35 mouse cellular contexts compared by ENCODE assay signal in the genomic region with DNA sequence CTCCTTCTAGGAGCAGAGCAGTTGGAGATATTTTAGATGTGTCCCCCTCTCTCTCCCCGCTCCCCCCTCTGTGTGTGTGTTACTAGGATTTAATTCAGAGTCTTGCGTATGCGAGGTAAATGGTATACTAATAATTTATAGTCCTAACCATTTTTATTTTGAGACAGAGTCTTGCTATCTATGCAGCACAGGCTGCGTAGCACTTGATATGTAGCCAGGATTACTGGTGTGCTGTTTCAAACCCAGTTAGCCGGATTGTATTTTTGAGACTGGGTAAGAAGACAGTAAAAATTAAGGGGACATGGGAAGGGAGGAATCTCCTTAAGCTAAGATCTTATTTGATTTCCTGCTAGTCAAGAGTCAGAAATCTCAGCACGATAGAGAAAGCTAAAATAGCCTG.
"Had no signal": no experiment of that assay in that cellular context is flagged by ENCODE, and none has a peak within 500 bp of the region (broad histone marks: within the 10 kb centered on the region; RNA-seq: fewer than 3 reads in every experiment).

No protein-coding gene starts in this region.

- DNase-seq: heart, postnatal 10 days; heart, postnatal 14 days; heart, postnatal 36 days; heart, postnatal 4 days; kidney, adult 11 months; kidney, adult 18-20 months; kidney, adult 2 months; kidney, adult 8-10 months; kidney, adult 9 months; kidney, postnatal 10 days; kidney, postnatal 14 days; kidney, postnatal 25 days; kidney, postnatal 36 days; kidney, postnatal 4 days; layer of hippocampus, adult 9-11 months; layer of hippocampus, postnatal 36 days had no signal

- H3K36me3 ChIP-seq: heart, embryonic 10.5 days; heart, embryonic 12.5 days; heart, embryonic 13.5 days; heart, embryonic 15.5 days; hindbrain, embryonic 10.5 days; hindbrain, embryonic 12.5 days; hindbrain, embryonic 13.5 days; hindbrain, embryonic 15.5 days; intestine, embryonic 15.5 days; kidney, embryonic 15.5 days had no signal

- H3K4me2 ChIP-seq: heart, embryonic 11.5 days; heart, embryonic 12.5 days; heart, embryonic 13.5 days; heart, embryonic 15.5 days; hindbrain, embryonic 12.5 days; hindbrain, embryonic 13.5 days; hindbrain, embryonic 14.5 days; hindbrain, embryonic 15.5 days; intestine, embryonic 15.5 days; kidney, embryonic 15.5 days had no signal

- H3K4me3 ChIP-seq: heart, embryonic 10.5 days; heart, embryonic 12.5 days; heart, embryonic 13.5 days; heart, embryonic 15.5 days; hindbrain, embryonic 10.5 days; hindbrain, embryonic 12.5 days; hindbrain, embryonic 13.5 days; hindbrain, embryonic 15.5 days; intestine, embryonic 15.5 days; kidney, embryonic 15.5 days; layer of hippocampus, adult 2 months had no signal

- ATAC-seq: hindbrain, embryonic 16.5 days; hindbrain, postnatal 0 days; inflammation-experienced regulatory T-cells, adult 6 months; intestine, embryonic 15.5 days; intestine, embryonic 16.5 days; intestine, postnatal 0 days had no signal

- H3K27me3 ChIP-seq: heart, embryonic 12.5 days; heart, embryonic 13.5 days; heart, embryonic 15.5 days; hindbrain, embryonic 12.5 days; hindbrain, embryonic 13.5 days; hindbrain, embryonic 15.5 days; intestine, embryonic 15.5 days; kidney, embryonic 15.5 days had no signal

- H3K27ac ChIP-seq: heart, embryonic 10.5 days; heart, embryonic 13.5 days; heart, embryonic 15.5 days; hindbrain, embryonic 10.5 days; hindbrain, embryonic 12.5 days; hindbrain, embryonic 13.5 days; hindbrain, embryonic 14.5 days; hindbrain, embryonic 15.5 days; hindbrain, postnatal 0 days; intestine, embryonic 15.5 days; kidney, embryonic 15.5 days; kidney, postnatal 0 days; layer of hippocampus, adult 2 months had no signal

- H3K9me3 ChIP-seq: heart, embryonic 10.5 days; heart, embryonic 12.5 days; heart, embryonic 13.5 days; heart, embryonic 15.5 days; hindbrain, embryonic 10.5 days; hindbrain, embryonic 12.5 days; hindbrain, embryonic 13.5 days; hindbrain, embryonic 15.5 days; intestine, embryonic 15.5 days; kidney, embryonic 15.5 days had no signal

- H3K4me1 ChIP-seq: heart, embryonic 10.5 days; heart, embryonic 12.5 days; heart, embryonic 13.5 days; heart, embryonic 15.5 days; hindbrain, embryonic 12.5 days; hindbrain, embryonic 13.5 days; intestine, embryonic 15.5 days; kidney, embryonic 15.5 days had no signal

- H3K9ac ChIP-seq: heart, embryonic 12.5 days; heart, embryonic 13.5 days; heart, embryonic 15.5 days; hindbrain, embryonic 12.5 days; hindbrain, embryonic 13.5 days; hindbrain, embryonic 14.5 days; hindbrain, embryonic 15.5 days; intestine, embryonic 15.5 days; kidney, embryonic 15.5 days had no signal
